Mouse (Mus musculus) gastrocnemius, postnatal 4 days (tissue): ENCODE measurements around the gene Cmtm3. TPM values are rescaled to one million over a fixed set of nuclear protein-coding genes. Genes with fewer than 3 reads are reported as not detected.
A peak's percentile ranks its signal among the peaks of the same experiment; 100 is the strongest.

Experiments used
- DNase-seq, 2 experiments: peaks; one replicate each; pipeline ENCODE4 v3.0.0; 2021 to 2022; ENCODE audit warnings: low spot score in 2 of 2, mixed read lengths in 2 of 2
- total RNA-seq, 2 experiments: library from RNA; stranded (reverse); gene quantifications; 2 replicates each; pipeline ENCODE4 v1.2.3; 2021

Gene Cmtm3
- total RNA-seq, 2 experiments from 2014 or later, result 70.2 to 71.1 TPM

GRCm38 (mm10) chr8:104379301-104379836 is 40.2 kb downstream of the Cmtm3 start:
- no peak for DNase-seq

GRCm38 (mm10) chr8:104380269-104380668 is 41.1 kb downstream of the Cmtm3 start:
- DNase-seq, result no peak

GRCm38 (mm10) chr8:104380961-104381411 is 41.8 kb downstream of the Cmtm3 start:
- no peak for DNase-seq

GRCm38 (mm10) chr8:104383296-104383695 is 44.1 kb downstream of the Cmtm3 start:
- no peak for DNase-seq

GRCm38 (mm10) chr8:104383977-104384376 is 44.8 kb downstream of the Cmtm3 start:
- no peak for DNase-seq

GRCm38 (mm10) chr8:104386693-104387092 is 47.5 kb downstream of the Cmtm3 start:
- no peak for DNase-seq

- DNase-seq, result no peak
These were observed 48.3 kb downstream of the Cmtm3 start for GRCm38 (mm10) chr8:104387501-104387900.

- DNase-seq, result no peak
These were observed 48.8 kb downstream of the Cmtm3 start for GRCm38 (mm10) chr8:104387980-104388379.

- DNase-seq, result no peak
These were observed 51.0 kb downstream of the Cmtm3 start for GRCm38 (mm10) chr8:104390245-104390644.

GRCm38 (mm10) chr8:104393139-104393538 is 53.9 kb downstream of the Cmtm3 start:
- no peak for DNase-seq

- no peak for DNase-seq
These were observed 54.6 kb downstream of the Cmtm3 start for GRCm38 (mm10) chr8:104393767-104394166.

GRCm38 (mm10) chr8:104394801-104395702 is 55.8 kb downstream of the Cmtm3 start:
- DNase-seq, result peak in 1 of 2 experiments; percentile 47

GRCm38 (mm10) chr8:104395703-104396357 is 56.6 kb downstream of the Cmtm3 start, which contains the start of gene Cmtm4:
Gene Cmtm4, minus strand, starts transcription at chr8:104395807.
- DNase-seq, result peak; percentile 47 to 54

Other genes with a start within 250 kb of the Cmtm3 start
- gene Cdh5, start 237.8 kb upstream of the Cmtm3 start, total RNA-seq, result 100 to 1,000 TPM; 163 to 174 TPM
- gene Bean1, start 169.0 kb upstream of the Cmtm3 start, total RNA-seq, result 1 to 10 TPM; 1.7 to 2.5 TPM
- gene Tk2, start 90.9 kb upstream of the Cmtm3 start, total RNA-seq, result 10 to 100 TPM in 1 of 2 experiments, 1 to 10 TPM in 1; 9.7 to 11.6 TPM
- gene Cklf, start 88.5 kb upstream of the Cmtm3 start, total RNA-seq, result 10 to 100 TPM; 16.0 to 19.4 TPM
- not detected for gene Cmtm2a, start 46.2 kb upstream of the Cmtm3 start, total RNA-seq
- not detected for gene Gm45711, start 29.3 kb upstream of the Cmtm3 start, total RNA-seq
- gene Cmtm1, start 29.3 kb upstream of the Cmtm3 start, total RNA-seq, result not detected
- gene Gm11020, start 17.8 kb upstream of the Cmtm3 start, total RNA-seq, result not detected
- gene Cmtm2b, start 17.2 kb upstream of the Cmtm3 start, total RNA-seq, result not detected
- 10 to 100 TPM in 1 of 2 experiments, 1 to 10 TPM in 1; 9.9 to 10.5 TPM for gene Cmtm4, start 56.4 kb downstream of the Cmtm3 start, total RNA-seq
- gene Dync1li2, start 103.6 kb downstream of the Cmtm3 start, total RNA-seq, result 100 to 1,000 TPM; 102 to 116 TPM
- gene Terb1, start 170.5 kb downstream of the Cmtm3 start, total RNA-seq, result under 1 TPM; 0.22 to 0.36 TPM
- gene Nae1, start 195.2 kb downstream of the Cmtm3 start, total RNA-seq, result 10 to 100 TPM; 34.8 to 41.8 TPM
- gene Car7, start 195.3 kb downstream of the Cmtm3 start, total RNA-seq, result under 1 TPM; 0.64 to 0.80 TPM